Mouse (Mus musculus) macrophage (primary cell): Measurements from ENCODE around the gene Stx2. TPM values are rescaled to one million over a fixed set of nuclear protein-coding genes. Genes with fewer than 3 reads are reported as not detected.

Experiments
- H3K27ac ChIP-seq: fragments of 350-480 bp; formaldehyde crosslinking; 2 replicates; pipeline ENCODE4 v1.9.0; 2021
- H3K36me3 ChIP-seq: fragments of 350-480 bp; formaldehyde crosslinking; 2 replicates; pipeline ENCODE4 v1.9.0; 2021; ENCODE audit errors: inconsistent target
- H3K4me3 ChIP-seq: fragments of 350-480 bp; formaldehyde crosslinking; 2 replicates; pipeline ENCODE4 v1.9.0; 2021; ENCODE audit errors: inconsistent target
- H3K79me2 ChIP-seq: fragments of 350-480 bp; formaldehyde crosslinking; 2 replicates; pipeline ENCODE4 v1.9.0; 2021; ENCODE audit errors: inconsistent target
- WGBS: methylation state at CpG from one replicate; pipeline ENCODE4 v1.1.7; 2026; ENCODE audit warnings: inconsistent platforms; ENCODE audit not compliant: missing documents; 5-methylcytosine and 5-hydroxymethylcytosine counted together
- polyA plus RNA-seq: library from polyadenylated mRNA; stranded (reverse); fragments of 250-400 nt; gene quantifications from 3 replicates; pipeline ENCODE4 v1.2.4, GENCODE M21; 2018; ENCODE audit warnings: inconsistent platforms
- total RNA-seq, 78 experiments: library from RNA; depleted of rRNA; stranded (reverse); fragments of 250-400 nt; gene quantifications; 1 replicate in 9 of 78; 2 replicates in 24 of 78; 3 replicates in 43 of 78; 4 replicates in 2 of 78; pipeline ENCODE4 v1.2.4; 2018; ENCODE audit warnings: inconsistent platforms in 56 of 78

Gene Stx2
- 100 to 1,000 TPM in 14 of 26 experiments, 10 to 100 TPM in 12; 11.6 to 284 (median 101) TPM for total RNA-seq (2018; cell fraction: chromatin; rRNA removed)
- total RNA-seq (2018; cell fraction: cytosol; rRNA removed) = 10 to 100 TPM; 25.0 to 73.9 (median 47.2) TPM
- 100 to 1,000 TPM in 4 of 26 experiments, 10 to 100 TPM in 22; 19.4 to 149 (median 75.9) TPM for total RNA-seq (2018; cell fraction: nucleus; rRNA removed)
- 27.3 to 62.9 TPM (median 37.2 TPM) in 3 replicates for polyA plus RNA-seq

GRCm38 (mm10) chr5:129008412-129008826 is at the start of gene Stx2:
Stx2 (minus strand) TSS chr5:129008574.
- peak within 1 kb of the TSS; percentile 97 for H3K4me3 ChIP-seq
- H3K79me2 ChIP-seq = peaks cover 48% of the 10 kb centered on the region
- peaks cover 6% of the 10 kb centered on the region; the same call in 1 of the 2 replicates for H3K36me3 ChIP-seq
- under 1% methylated on average over 39 of the region's 39 CpGs for WGBS
- H3K27ac ChIP-seq = peak within 1 kb of the TSS; percentile 73

- no peaks in the 10 kb centered on the region for H3K36me3 ChIP-seq
- no peaks in the 10 kb centered on the region for H3K79me2 ChIP-seq
- WGBS = 74% methylated on average over 9 of the region's 9 CpGs
- no peak overlapping the region for H3K4me3 ChIP-seq
- no peak overlapping the region for H3K27ac ChIP-seq
Observed at GRCm38 (mm10) chr5:129054675-129055284, 46.4 kb upstream of the Stx2 start.

- whole genome bisulfite sequencing = 51% methylated on average over 20 of the region's 20 CpGs
Observed at GRCm38 (mm10) chr5:129052636-129053355, 44.4 kb upstream of the Stx2 start.

GRCm38 (mm10) chr5:129051910-129052309 is 43.5 kb upstream of the Stx2 start:
- Histone ChIP-seq H3K79me2 (no peaks in the 10 kb centered on the region), H3K4me3 (no peak overlapping the region), H3K27ac (no peak overlapping the region), H3K36me3 (no peaks in the 10 kb centered on the region)
- 83% methylated on average over 2 of the region's 3 CpGs for WGBS

More at GRCm38 (mm10) chr5:129052636-129053355, 44.4 kb upstream of the Stx2 start:
- H3K27ac ChIP-seq = no peak overlapping the region
- H3K36me3 ChIP-seq = no peaks in the 10 kb centered on the region
- H3K4me3 ChIP-seq = no peak overlapping the region
- H3K79me2 ChIP-seq = no peaks in the 10 kb centered on the region

GRCm38 (mm10) chr5:129049372-129049771 is 41.0 kb upstream of the Stx2 start:
- Histone ChIP-seq H3K79me2 (no peaks in the 10 kb centered on the region), H3K27ac (no peak overlapping the region), H3K36me3 (no peaks in the 10 kb centered on the region), H3K4me3 (no peak overlapping the region)
- WGBS = 89% methylated on average over 9 of the region's 9 CpGs

GRCm38 (mm10) chr5:129045641-129046580 is 37.5 kb upstream of the Stx2 start:
- no peaks in the 10 kb centered on the region for H3K36me3 ChIP-seq
- no peaks in the 10 kb centered on the region for H3K79me2 ChIP-seq
- no peak overlapping the region for H3K4me3 ChIP-seq
- WGBS = 83% methylated on average over 23 of the region's 26 CpGs
- H3K27ac ChIP-seq = no peak overlapping the region

GRCm38 (mm10) chr5:129037739-129038138 is 29.4 kb upstream of the Stx2 start:
- 86% methylated on average over 7 of the region's 7 CpGs for WGBS
- Histone ChIP-seq H3K36me3 (no peaks in the 10 kb centered on the region), H3K79me2 (no peaks in the 10 kb centered on the region), H3K4me3 (no peak overlapping the region), H3K27ac (no peak overlapping the region)

GRCm38 (mm10) chr5:129036678-129037077 is 28.3 kb upstream of the Stx2 start:
- H3K79me2 ChIP-seq = no peaks in the 10 kb centered on the region
- WGBS = 96% methylated on average over 5 of the region's 5 CpGs
- no peak overlapping the region for H3K4me3 ChIP-seq
- no peaks in the 10 kb centered on the region for H3K36me3 ChIP-seq
- no peak overlapping the region for H3K27ac ChIP-seq

GRCm38 (mm10) chr5:129029131-129029723 is 20.9 kb upstream of the Stx2 start:
- no peaks in the 10 kb centered on the region for H3K36me3 ChIP-seq
- WGBS = 83% methylated on average over 5 of the region's 5 CpGs
- no peaks in the 10 kb centered on the region for H3K79me2 ChIP-seq
- H3K27ac ChIP-seq = no peak overlapping the region
- H3K4me3 ChIP-seq = no peak overlapping the region

GRCm38 (mm10) chr5:129026637-129027036 is 18.3 kb upstream of the Stx2 start:
- H3K79me2 ChIP-seq = peaks cover 11% of the 10 kb centered on the region
- no peak overlapping the region for H3K27ac ChIP-seq
- WGBS = 89% methylated on average over 1 of the region's 1 CpGs
- H3K36me3 ChIP-seq = peaks cover 4% of the 10 kb centered on the region; the same call in 1 of the 2 replicates
- H3K4me3 ChIP-seq = no peak overlapping the region

- Histone ChIP-seq H3K36me3 (peaks cover 4% of the 10 kb centered on the region; the same call in 1 of the 2 replicates), H3K4me3 (no peak overlapping the region), H3K27ac (no peak overlapping the region), H3K79me2 (peaks cover 15% of the 10 kb centered on the region)
- 98% methylated on average over 3 of the region's 3 CpGs for WGBS
Observed at GRCm38 (mm10) chr5:129026171-129026570, 17.8 kb upstream of the Stx2 start.

GRCm38 (mm10) chr5:129025725-129026124 is 17.4 kb upstream of the Stx2 start:
- Histone ChIP-seq H3K79me2 (peaks cover 20% of the 10 kb centered on the region), H3K4me3 (no peak overlapping the region), H3K36me3 (peaks cover 4% of the 10 kb centered on the region; the same call in 1 of the 2 replicates), H3K27ac (no peak overlapping the region)
- WGBS = 88% methylated on average over 2 of the region's 2 CpGs

- 53% methylated on average over 2 of the region's 2 CpGs for WGBS
- peaks cover 4% of the 10 kb centered on the region; the same call in 1 of the 2 replicates for H3K36me3 ChIP-seq
- H3K4me3 ChIP-seq = no peak overlapping the region
- H3K79me2 ChIP-seq = peaks cover 21% of the 10 kb centered on the region
- no peak overlapping the region for H3K27ac ChIP-seq
Observed at GRCm38 (mm10) chr5:129025048-129025447, 16.7 kb upstream of the Stx2 start.

GRCm38 (mm10) chr5:129020731-129021130 is 12.4 kb upstream of the Stx2 start:
- Histone ChIP-seq H3K4me3 (peak overlapping the region; percentile 60), H3K36me3 (peaks cover 4% of the 10 kb centered on the region; the same call in 1 of the 2 replicates), H3K79me2 (peaks cover 21% of the 10 kb centered on the region), H3K27ac (peak overlapping the region; percentile 57)
- under 1% methylated on average over 28 of the region's 28 CpGs for WGBS
